Mouse (Mus musculus): ENCODE results near the gene Spred1.
"Not testable (repeated sequence)": the region's sequence is repeated elsewhere in the genome, so short reads cannot be mapped to it uniquely, and the experiment has no call there.

The Spred1 gene

DNA sequence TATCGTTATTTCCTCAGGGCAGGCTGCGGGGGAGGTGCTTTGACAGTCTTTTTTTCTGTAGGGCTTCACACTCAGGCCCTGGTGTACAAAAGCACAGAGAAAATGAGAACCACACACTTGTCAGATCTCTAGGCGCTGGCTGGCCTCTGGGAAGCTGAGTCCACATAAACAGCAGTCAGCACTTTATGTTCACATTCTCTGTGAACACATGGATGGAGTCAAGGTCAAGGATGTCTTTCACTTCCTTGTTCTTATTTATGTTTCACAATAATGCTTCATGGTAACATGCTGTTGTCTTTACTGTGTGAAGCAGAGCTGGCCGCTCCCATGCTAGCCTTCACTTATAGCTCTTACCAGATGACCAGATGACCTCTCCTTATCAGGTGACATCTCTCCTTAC, 13.1 kb upstream of the Spred1 start:
- H3K27me3 ChIP-seq (ENCODE audit: control insufficient read depth, insufficient read depth, low read length, poor library complexity, severe bottlenecking), result no peaks in the 10 kb centered on the region
- no peak for DNase-seq (ENCODE audit: low read depth, low spot score)
- no peaks in the 10 kb centered on the region for H3K36me3 ChIP-seq (ENCODE audit: control insufficient read depth, insufficient read depth, low read length, poor library complexity, severe bottlenecking)

DNA sequence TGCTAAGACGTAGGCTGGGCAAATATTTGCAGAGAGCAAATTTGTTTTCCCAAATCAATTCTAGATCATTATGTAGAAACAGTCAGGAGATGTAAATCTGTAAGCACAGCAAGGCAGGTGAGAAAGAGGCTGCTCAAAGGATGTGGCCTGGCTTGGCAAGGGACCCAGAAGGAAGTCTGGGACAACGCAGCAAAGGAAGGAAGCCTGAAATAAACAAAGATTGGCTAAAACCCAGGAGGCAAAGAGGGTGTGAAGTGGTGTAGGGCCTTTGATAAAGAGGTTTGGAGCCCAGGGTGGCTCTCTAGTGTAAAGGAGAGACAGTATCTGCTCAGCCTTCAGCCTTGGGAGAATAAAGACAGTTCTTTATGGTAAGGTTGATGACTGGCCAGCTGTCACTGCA, 11.9 kb upstream of the Spred1 start:
- no peak for DNase-seq (ENCODE audit: low read depth, low spot score)
- Histone ChIP-seq H3K27me3 (ENCODE audit: control insufficient read depth, insufficient read depth, low read length, poor library complexity, severe bottlenecking) (no peaks in the 10 kb centered on the region), H3K36me3 (ENCODE audit: control insufficient read depth, insufficient read depth, low read length, poor library complexity, severe bottlenecking) (no peaks in the 10 kb centered on the region)

DNA sequence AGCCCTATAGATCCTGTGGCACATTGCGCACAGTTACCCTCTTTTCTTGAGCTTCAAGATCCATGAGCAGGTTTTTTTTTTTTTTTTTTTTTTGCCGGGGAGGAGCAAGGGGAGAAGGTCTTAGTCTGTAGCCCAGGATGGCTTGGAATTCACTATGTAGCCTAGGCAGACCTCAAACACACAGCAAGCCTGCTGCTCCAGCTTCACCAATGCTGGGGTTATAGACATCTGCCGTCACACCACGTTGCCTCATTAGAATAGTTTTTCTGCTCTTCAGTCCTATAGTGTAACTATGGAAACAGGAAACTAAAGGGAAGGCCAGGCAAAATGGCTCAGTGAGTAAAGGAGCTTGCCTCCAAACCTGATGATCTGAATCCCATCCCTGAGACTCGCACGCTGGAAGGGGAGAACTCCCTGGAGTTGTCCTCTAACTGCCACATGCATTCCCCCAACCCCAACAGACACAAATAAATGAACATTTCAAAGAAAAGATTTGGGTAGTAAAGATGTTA, 10.8 kb upstream of the Spred1 start:
- DNase-seq (ENCODE audit: low read depth, low spot score), result no peak
- H3K27me3 ChIP-seq (ENCODE audit: control insufficient read depth, insufficient read depth, low read length, poor library complexity, severe bottlenecking), result no peaks in the 10 kb centered on the region
- H3K36me3 ChIP-seq (ENCODE audit: control insufficient read depth, insufficient read depth, low read length, poor library complexity, severe bottlenecking), result no peaks in the 10 kb centered on the region

DNA sequence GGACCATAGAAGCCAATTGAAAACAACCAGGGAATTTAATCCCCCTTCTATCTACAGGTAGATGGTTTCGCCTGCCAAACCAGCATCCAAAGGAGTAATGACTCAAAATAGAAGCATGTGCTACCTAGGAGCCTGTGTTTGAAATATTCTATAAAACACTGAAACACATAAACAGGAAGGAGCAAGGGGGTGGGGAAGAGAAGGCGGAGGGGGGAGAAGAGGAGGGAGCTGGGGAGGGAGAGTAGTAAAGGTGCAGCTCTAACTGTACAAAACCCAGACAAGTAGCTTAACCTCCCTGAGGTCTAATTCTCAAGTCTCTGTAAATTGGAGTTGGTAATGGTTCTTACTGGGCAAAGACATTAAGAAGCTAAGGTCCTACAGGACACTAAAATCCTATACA, 7.9 kb upstream of the Spred1 start:
- H3K27me3 ChIP-seq (ENCODE audit: control insufficient read depth, insufficient read depth, low read length, poor library complexity, severe bottlenecking), result no peaks in the 10 kb centered on the region
- no peaks in the 10 kb centered on the region for H3K36me3 ChIP-seq (ENCODE audit: control insufficient read depth, insufficient read depth, low read length, poor library complexity, severe bottlenecking)
- DNase-seq (ENCODE audit: low read depth, low spot score), result no peak

DNA sequence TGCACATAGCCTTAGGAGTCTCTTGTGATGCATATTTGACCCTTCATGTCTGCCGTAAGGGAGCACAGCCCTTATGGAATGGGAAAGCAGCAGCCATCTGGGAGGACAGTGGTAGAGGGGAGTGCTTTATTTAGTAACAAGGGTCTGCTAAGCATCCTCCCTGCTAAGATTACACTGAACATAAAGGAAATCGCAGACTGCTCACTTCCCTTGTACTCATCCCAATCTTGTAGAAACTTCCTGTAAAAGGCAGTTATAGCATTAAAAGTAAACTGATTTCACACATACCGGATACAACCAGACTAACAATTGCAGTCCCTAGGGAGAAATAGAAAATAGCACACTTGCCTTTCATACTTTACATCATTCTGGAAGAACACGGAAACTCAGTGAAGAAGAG, 7.4 kb upstream of the Spred1 start:
- Histone ChIP-seq H3K27me3 (ENCODE audit: control insufficient read depth, insufficient read depth, low read length, poor library complexity, severe bottlenecking) (no peaks in the 10 kb centered on the region), H3K36me3 (ENCODE audit: control insufficient read depth, insufficient read depth, low read length, poor library complexity, severe bottlenecking) (no peaks in the 10 kb centered on the region)
- no peak for DNase-seq (ENCODE audit: low read depth, low spot score)

- no peaks in the 10 kb centered on the region for H3K36me3 ChIP-seq (ENCODE audit: control insufficient read depth, insufficient read depth, low read length, poor library complexity, severe bottlenecking)
- peaks cover 5% of the 10 kb centered on the region; the same call in 1 of the 2 replicates for H3K27me3 ChIP-seq (ENCODE audit: control insufficient read depth, insufficient read depth, low read length, poor library complexity, severe bottlenecking)
- no peak for DNase-seq (ENCODE audit: low read depth, low spot score)
Observed at GRCm38 (mm10) chr2:117118516-117118915, 2.7 kb upstream of the Spred1 start.

DNA sequence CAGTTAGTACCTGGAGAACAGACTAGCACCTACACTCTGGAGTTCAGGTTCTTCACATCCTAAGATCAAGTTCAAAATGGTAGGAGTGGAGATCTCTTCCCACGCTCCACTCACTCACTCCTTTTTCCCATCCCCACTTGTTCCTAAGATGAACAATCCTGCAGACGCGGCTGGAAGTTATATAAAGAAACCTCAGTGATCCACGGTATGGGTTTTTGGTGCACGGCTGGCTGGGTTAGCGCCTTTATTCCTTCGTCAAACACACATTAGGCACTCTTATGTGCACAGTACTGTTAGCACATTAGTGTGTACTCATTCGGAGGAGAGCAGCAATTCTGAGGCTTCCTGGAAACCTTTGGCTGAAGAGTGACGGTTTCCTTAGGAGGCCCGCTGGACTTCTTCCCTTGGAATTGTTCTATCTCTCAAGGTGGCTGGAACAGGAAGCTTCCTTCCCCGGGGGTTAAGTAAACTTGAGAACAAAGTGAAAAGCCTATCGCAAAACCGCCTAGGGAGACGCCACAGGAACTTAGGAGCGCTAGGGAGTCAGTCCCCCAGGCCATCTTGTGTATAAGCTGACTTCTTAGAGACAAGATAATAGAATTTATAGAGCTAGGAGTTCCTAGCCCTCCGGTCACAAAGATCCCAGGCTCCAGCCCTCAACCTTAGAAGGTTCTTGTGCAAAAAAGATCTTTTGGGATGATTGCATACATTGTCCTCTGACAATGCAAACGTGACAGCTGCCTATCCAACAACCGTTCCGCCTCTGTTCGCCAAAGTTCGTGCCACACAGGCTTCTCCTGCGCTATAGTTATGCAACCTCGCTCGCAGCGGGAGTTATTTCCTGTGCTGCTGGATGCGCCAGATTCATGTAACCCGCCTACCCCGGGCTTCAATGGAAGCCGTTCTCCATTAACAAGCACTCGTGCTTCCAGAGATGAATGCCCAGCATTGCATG, 1.6 kb upstream of the Spred1 start:
- peaks cover 5% of the 10 kb centered on the region; the same call in 1 of the 2 replicates for H3K27me3 ChIP-seq (ENCODE audit: control insufficient read depth, insufficient read depth, low read length, poor library complexity, severe bottlenecking)
- DNase-seq (ENCODE audit: low read depth, low spot score), result peak; percentile 3
- no peaks in the 10 kb centered on the region for H3K36me3 ChIP-seq (ENCODE audit: control insufficient read depth, insufficient read depth, low read length, poor library complexity, severe bottlenecking)

DNA sequence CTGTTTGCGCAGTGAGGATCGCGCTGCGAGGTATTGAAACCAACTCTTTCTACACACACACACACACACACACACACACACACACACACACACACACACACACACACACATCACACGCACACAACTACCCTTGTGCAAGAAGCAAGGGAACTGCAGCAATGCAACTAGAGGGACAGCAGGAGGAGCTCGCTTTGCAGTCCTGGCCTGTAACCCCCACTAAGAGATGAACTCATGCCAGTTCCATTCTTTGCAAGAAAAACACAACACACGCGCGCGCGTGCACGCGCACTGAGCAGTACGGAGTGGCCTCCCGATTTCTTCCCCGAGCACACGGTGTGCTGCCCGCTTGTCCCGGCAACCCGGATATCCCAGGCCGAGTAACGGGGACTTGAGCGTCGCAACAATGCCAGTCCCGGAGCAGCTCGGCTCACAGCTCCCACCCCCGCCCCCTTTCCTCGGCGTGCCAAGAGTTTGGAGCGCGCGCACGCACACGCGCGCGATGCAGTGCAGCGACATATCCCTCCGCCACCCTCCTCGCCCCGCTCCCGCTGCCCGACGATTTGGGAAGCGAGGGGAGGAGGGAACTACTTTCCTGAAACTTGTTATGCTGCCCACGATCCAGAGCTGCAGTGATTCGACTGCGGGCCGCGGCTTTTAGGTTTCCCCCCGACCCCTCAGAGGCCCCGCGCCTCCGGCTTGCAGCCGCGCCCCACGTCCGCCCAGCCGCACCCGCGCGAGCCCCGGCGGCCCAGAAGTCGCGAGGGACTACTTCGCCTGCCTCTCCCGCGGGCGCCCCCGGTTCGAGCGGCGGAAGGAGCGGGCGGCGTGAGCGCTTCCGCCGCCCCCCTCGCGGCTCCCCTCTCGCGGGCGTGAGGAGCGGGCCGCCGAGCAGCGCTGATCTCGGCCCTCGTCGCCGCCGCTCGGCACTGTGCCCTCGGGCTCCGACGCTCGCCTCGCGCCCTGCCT, 645 bp upstream of the Spred1 start:
- no peaks in the 10 kb centered on the region for H3K36me3 ChIP-seq (ENCODE audit: control insufficient read depth, insufficient read depth, low read length, poor library complexity, severe bottlenecking)
- peak; percentile 84 for DNase-seq (ENCODE audit: low read depth, low spot score)
- peaks cover 5% of the 10 kb centered on the region; the same call in 1 of the 2 replicates for H3K27me3 ChIP-seq (ENCODE audit: control insufficient read depth, insufficient read depth, low read length, poor library complexity, severe bottlenecking)

DNA sequence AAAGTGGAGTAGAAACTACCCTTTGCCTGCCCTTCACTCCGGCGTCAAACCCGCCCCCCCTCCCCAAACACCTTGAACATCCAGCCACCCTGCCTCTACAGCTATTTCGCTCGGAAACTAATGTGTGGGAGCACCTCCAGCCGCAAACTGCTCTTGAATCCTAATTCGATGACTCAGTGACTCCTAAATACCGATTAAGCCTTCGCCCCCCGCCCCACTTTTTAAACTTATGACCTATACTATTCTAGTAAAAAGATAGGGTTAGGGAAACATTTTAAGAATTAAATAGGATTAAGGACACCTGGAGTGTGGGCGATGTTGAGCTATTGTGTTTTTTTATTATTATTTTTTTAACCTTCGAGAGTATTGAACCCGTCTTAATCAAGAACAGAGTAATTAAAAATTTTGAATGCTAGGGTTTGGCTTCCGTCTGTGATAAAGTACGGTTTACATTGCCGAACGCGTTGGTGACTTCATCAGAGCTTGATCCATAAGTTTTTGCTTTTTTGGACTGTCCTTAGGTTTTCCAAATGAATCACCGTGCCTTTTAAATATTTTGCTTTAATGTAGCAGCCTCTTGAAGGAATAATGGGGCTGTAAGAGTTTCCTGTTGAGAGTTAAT, 921 bp downstream of the Spred1 start:
- no peaks in the 10 kb centered on the region for H3K36me3 ChIP-seq (ENCODE audit: control insufficient read depth, insufficient read depth, low read length, poor library complexity, severe bottlenecking)
- no peak for DNase-seq (ENCODE audit: low read depth, low spot score)
- H3K27me3 ChIP-seq (ENCODE audit: control insufficient read depth, insufficient read depth, low read length, poor library complexity, severe bottlenecking), result peaks cover 5% of the 10 kb centered on the region; the same call in 1 of the 2 replicates

DNA sequence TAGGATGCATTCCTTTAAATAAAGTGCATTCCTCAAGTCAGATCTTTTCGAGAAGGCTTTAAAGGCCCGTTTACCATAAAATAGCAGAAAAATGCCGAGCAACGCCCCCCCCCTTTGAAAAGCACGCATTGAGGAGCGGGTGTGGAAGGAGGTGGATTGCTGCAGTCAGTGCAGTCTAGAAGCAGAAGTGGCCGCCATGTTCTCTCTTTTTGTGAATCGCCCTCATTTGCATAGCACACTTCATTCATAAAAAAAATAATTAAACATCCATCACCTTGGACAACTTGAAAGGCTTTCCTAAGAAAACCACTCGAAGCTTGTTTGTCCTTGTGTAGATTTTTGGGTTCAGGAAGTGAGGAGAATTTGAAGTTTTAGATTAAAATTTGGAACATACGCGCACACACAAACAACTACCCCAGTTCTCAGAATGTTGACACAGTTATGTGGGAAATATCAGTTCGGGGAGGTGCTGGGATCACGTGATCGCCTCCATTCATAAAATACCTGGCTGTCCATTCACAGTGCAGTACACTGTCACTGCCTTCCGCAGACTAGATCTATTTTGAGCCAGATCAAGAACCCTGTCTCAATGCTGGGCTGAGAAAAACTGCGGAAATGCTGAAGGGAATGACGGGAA, 1.6 kb downstream of the Spred1 start:
- peaks cover 5% of the 10 kb centered on the region; the same call in 1 of the 2 replicates for H3K27me3 ChIP-seq (ENCODE audit: control insufficient read depth, insufficient read depth, low read length, poor library complexity, severe bottlenecking)
- peak; percentile 76 for DNase-seq (ENCODE audit: low read depth, low spot score)
- H3K36me3 ChIP-seq (ENCODE audit: control insufficient read depth, insufficient read depth, low read length, poor library complexity, severe bottlenecking), result no peaks in the 10 kb centered on the region

GRCm38 (mm10) chr2:117123701-117124100, 2.5 kb downstream of the Spred1 start:
- DNase-seq (ENCODE audit: low read depth, low spot score), result no peak
- Histone ChIP-seq H3K36me3 (ENCODE audit: control insufficient read depth, insufficient read depth, low read length, poor library complexity, severe bottlenecking) (no peaks in the 10 kb centered on the region), H3K27me3 (ENCODE audit: control insufficient read depth, insufficient read depth, low read length, poor library complexity, severe bottlenecking) (peaks cover 5% of the 10 kb centered on the region; the same call in 1 of the 2 replicates)

- Histone ChIP-seq H3K36me3 (ENCODE audit: control insufficient read depth, insufficient read depth, low read length, poor library complexity, severe bottlenecking) (no peaks in the 10 kb centered on the region), H3K27me3 (ENCODE audit: control insufficient read depth, insufficient read depth, low read length, poor library complexity, severe bottlenecking) (peaks cover 5% of the 10 kb centered on the region; the same call in 1 of the 2 replicates)
- DNase-seq (ENCODE audit: low read depth, low spot score), result no peak
Observed at GRCm38 (mm10) chr2:117124839-117125238, 3.7 kb downstream of the Spred1 start.

GRCm38 (mm10) chr2:117129156-117129555, 8.0 kb downstream of the Spred1 start:
- H3K36me3 ChIP-seq (ENCODE audit: control insufficient read depth, insufficient read depth, low read length, poor library complexity, severe bottlenecking), result no peaks in the 10 kb centered on the region
- no peak for DNase-seq (ENCODE audit: low read depth, low spot score)
- H3K27me3 ChIP-seq (ENCODE audit: control insufficient read depth, insufficient read depth, low read length, poor library complexity, severe bottlenecking), result no peaks in the 10 kb centered on the region

DNA sequence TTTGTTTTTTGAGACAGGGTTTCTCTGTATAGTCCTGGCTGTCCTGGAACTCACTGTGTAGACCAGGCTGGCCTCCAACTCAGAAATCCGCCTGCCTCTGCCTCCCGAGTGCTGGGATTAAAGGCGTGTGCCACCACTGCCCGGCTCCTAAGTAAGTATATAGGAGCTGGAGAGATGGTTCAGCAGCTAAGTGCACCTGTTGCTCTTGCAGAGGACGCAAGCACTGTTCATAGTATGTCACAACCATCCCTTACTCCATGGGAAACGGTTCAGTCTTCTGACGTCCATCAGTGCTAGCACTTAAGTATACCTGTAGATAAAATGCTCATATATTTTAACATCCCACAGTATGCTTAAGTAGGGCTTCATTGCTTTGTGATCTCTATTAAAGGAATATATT, 9.9 kb downstream of the Spred1 start:
- not testable (repeated sequence) for DNase-seq (ENCODE audit: low read depth, low spot score); H3K36me3 ChIP-seq (ENCODE audit: control insufficient read depth, insufficient read depth, low read length, poor library complexity, severe bottlenecking)

More for the DNA sequence above, 9.9 kb downstream of the Spred1 start:
- not testable (repeated sequence) for H3K27me3 ChIP-seq (ENCODE audit: control insufficient read depth, insufficient read depth, low read length, poor library complexity, severe bottlenecking)
